Mouse (Mus musculus): ENCODE results near the gene Wdr34. TPM values are rescaled to one million over a fixed set of nuclear protein-coding genes. Genes with fewer than 3 reads are reported as not detected.

The Wdr34 gene
- 73.9 and 79.0 TPM in 2 replicates for polyA plus RNA-seq (2015; fragmentation: Nextera tagmentation; extraction: Ambion mirVana)

GRCm38 (mm10) chr2:30048699-30049388, at the start of gene Wdr34:
TSS of gene Wdr34 (minus strand) at chr2:30048881.
- H3K4me2 ChIP-seq: peak within 1 kb of the TSS; percentile 58
- under 1% methylated on average over 53 of the region's 54 CpGs for WGBS
- H3K27ac ChIP-seq (replicated peaks): peak within 1 kb of the TSS; percentile 97
- H3K4me3 ChIP-seq: peak within 1 kb of the TSS; percentile 79
- peaks cover 2% of the 10 kb centered on the region; the same call in 1 of the 2 replicates for H3K27me3 ChIP-seq
- H3K36me3 ChIP-seq: 0 out of 2 replicates have a peak, but pooled peaks cover 5% of the 10 kb centered on the region
- H3K9ac ChIP-seq: peak within 1 kb of the TSS; percentile 76
- no peaks in the 10 kb centered on the region for H3K9me3 ChIP-seq
- ATAC-seq (ENCODE audit: low FRiP score, low read depth): peak; percentile 96
- peaks cover 12% of the 10 kb centered on the region for H3K4me1 ChIP-seq (replicated peaks)

GRCm38 (mm10) chr2:30095882-30096527, 47.3 kb upstream of the Wdr34 start:
- H3K4me1 ChIP-seq (replicated peaks): peaks cover 23% of the 10 kb centered on the region
- H3K36me3 ChIP-seq: peaks cover 23% of the 10 kb centered on the region
- WGBS: 86% methylated on average over 2 of the region's 2 CpGs
- ATAC-seq (ENCODE audit: low FRiP score, low read depth): no peak
- no peak overlapping the region for H3K4me2 ChIP-seq
- no peak overlapping the region for H3K9ac ChIP-seq
- no peaks in the 10 kb centered on the region for H3K9me3 ChIP-seq
- no peak overlapping the region for H3K27ac ChIP-seq (replicated peaks)
- no peak overlapping the region for H3K4me3 ChIP-seq
- H3K27me3 ChIP-seq: no peaks in the 10 kb centered on the region

DNA sequence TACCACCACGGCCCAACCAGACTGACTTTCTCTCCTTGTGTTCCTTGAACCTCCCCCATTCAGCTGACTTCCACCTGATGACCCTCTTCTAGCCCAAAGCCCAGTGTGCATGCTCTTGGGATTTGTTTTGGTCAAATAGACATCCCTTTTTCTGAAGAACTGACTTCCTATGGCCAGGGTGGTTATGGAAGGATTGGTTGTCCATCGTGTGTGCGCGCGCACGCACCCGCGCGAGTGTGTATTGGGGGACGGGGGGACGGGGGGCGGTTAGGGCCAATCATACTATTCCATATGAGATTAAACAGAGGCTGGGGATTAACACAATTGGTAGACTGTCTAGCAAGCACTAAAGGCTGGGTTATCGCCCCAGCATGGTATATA, 45.5 kb upstream of the Wdr34 start:
- Histone ChIP-seq H3K9ac (peak overlapping the region; percentile 41), H3K27me3 (no peaks in the 10 kb centered on the region), H3K9me3 (no peaks in the 10 kb centered on the region), H3K4me3 (peak overlapping the region; percentile 50), H3K36me3 (peaks cover 14% of the 10 kb centered on the region; the same call in 1 of the 2 replicates), H3K27ac (replicated peaks) (peak overlapping the region; percentile 54), H3K4me2 (peak overlapping the region; percentile 88), H3K4me1 (replicated peaks) (peaks cover 23% of the 10 kb centered on the region)
- no peak for ATAC-seq (ENCODE audit: low FRiP score, low read depth)
- 3% methylated on average over 13 of the region's 13 CpGs for whole genome bisulfite sequencing

DNA sequence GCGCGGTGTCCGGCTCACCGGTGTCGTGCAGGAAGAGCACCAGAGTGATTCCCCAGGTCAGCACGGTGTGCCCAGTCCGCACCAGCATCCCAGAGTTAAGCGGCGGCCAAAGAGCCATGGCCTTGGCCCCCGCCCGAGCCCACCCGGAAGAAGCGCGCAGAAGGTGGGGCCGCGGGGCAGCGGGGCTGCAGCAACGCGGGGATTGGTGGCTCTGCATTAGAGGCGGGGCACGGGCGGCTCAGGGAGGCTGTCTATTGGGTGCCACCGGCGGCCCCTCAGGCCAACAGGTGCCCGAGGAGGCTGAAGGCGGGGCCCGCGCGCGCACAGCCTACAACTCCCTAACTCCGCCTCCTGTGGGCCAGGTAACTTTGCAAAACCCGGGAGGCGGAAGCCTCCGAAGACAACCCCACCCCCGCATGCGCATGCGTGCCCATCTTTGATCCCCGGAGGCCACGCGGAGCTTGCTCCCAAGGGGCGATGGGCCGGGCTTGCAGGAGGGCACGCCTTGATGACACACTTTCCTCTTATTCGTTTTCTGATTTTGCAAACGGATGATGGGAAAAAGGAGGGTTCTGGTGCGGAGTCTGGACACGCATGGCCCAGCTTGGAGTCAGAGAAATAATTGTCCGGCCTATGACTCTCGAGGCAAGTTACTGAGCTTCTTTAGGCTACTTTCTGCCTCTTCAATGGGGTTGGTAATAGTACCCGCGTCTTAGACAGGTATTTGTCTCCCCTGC, 45.0 kb upstream of the Wdr34 start, which contains the start of gene Zdhhc12:
TSS of gene Zdhhc12 (minus strand) at position 178 of the 737 bp plus-strand sequence.
- under 1% methylated on average over 51 of the region's 51 CpGs for WGBS
- peak within 1 kb of the TSS; percentile 50 for H3K4me3 ChIP-seq
- ATAC-seq (ENCODE audit: low FRiP score, low read depth): peak; percentile 96
- peak within 1 kb of the TSS; percentile 54 for H3K27ac ChIP-seq (replicated peaks)
- peak within 1 kb of the TSS; percentile 88 for H3K4me2 ChIP-seq
- peaks cover 9% of the 10 kb centered on the region; the same call in 1 of the 2 replicates for H3K36me3 ChIP-seq
- H3K9me3 ChIP-seq: no peaks in the 10 kb centered on the region
- peaks cover 23% of the 10 kb centered on the region for H3K4me1 ChIP-seq (replicated peaks)
- peak within 1 kb of the TSS; percentile 41 for H3K9ac ChIP-seq
- H3K27me3 ChIP-seq: no peaks in the 10 kb centered on the region

DNA sequence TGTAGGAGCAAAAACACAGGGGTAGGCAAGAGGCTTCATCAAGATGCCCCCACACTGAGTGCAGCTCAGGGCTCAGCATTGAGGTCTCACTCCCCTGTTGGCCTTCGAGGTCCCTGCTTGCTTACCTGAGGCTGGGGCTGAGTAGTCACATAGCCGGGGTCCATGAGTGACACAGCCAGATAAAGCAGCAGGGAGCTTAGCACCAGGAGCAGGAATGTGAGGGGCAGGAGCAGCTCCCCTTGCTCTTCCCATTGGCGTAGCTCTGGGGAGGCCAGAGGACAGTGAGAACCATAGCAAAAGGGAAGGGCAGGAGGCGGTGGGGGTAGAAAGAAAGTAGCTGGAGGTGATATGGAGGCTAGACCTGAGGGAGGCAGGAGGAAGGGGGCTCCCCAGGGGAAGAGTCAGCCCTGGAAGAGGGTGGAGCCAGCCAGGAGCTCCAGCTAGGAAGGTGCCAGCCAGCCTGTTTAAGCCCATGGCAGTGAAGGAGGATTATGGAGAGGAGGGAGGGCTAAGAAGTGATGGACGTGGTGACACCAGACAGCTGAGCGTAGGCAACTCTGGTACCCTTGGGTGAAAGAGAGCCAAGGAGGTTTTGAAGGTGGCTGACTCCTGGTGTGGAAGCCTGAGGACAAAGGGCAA, 43.7 kb upstream of the Wdr34 start:
- Histone ChIP-seq H3K4me3 (peak overlapping the region; percentile 50), H3K36me3 (no peaks in the 10 kb centered on the region; the same call in 1 of the 2 replicates), H3K27ac (replicated peaks) (no peak overlapping the region), H3K9ac (no peak overlapping the region), H3K27me3 (no peaks in the 10 kb centered on the region), H3K9me3 (no peaks in the 10 kb centered on the region), H3K4me1 (replicated peaks) (peaks cover 23% of the 10 kb centered on the region), H3K4me2 (peak overlapping the region; percentile 88)
- ATAC-seq (ENCODE audit: low FRiP score, low read depth): no peak
- WGBS: 60% methylated on average over 6 of the region's 6 CpGs

GRCm38 (mm10) chr2:30091521-30091920, 42.8 kb upstream of the Wdr34 start:
- peaks cover 23% of the 10 kb centered on the region for H3K4me1 ChIP-seq (replicated peaks)
- 97% methylated on average over 12 of the region's 12 CpGs for WGBS
- H3K9ac ChIP-seq: no peak overlapping the region
- no peaks in the 10 kb centered on the region for H3K9me3 ChIP-seq
- H3K36me3 ChIP-seq: no peaks in the 10 kb centered on the region
- no peak for ATAC-seq (ENCODE audit: low FRiP score, low read depth)
- no peak overlapping the region for H3K27ac ChIP-seq (replicated peaks)
- H3K27me3 ChIP-seq: no peaks in the 10 kb centered on the region
- no peak overlapping the region for H3K4me3 ChIP-seq
- no peak overlapping the region for H3K4me2 ChIP-seq

DNA sequence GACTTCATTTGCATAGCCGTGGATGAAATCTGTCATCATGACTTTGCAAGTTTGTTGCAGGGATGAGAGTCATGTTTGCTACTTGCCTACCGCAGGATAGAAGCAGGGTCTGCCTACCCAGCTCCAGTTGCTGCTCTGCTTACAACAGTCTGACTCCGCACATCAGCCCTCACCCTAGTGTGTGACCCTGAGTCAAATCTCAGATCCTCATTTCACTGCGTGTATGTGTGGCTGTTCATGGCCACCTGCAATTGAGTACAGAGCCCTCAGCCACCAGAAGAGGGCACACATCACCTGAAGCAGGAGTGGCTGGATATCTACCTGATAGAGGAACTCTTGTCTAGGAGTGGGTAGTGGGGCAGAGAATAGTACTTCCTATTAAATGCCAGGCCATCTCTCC, 38.6 kb upstream of the Wdr34 start:
- Histone ChIP-seq H3K27ac (replicated peaks) (no peak overlapping the region), H3K9ac (no peak overlapping the region), H3K27me3 (no peaks in the 10 kb centered on the region), H3K4me2 (no peak overlapping the region), H3K4me3 (no peak overlapping the region), H3K9me3 (no peaks in the 10 kb centered on the region), H3K36me3 (no peaks in the 10 kb centered on the region), H3K4me1 (replicated peaks) (peaks cover 5% of the 10 kb centered on the region; the same call in 1 of the 2 replicates)
- 90% methylated on average over 4 of the region's 4 CpGs for WGBS
- ATAC-seq (ENCODE audit: low FRiP score, low read depth): no peak

DNA sequence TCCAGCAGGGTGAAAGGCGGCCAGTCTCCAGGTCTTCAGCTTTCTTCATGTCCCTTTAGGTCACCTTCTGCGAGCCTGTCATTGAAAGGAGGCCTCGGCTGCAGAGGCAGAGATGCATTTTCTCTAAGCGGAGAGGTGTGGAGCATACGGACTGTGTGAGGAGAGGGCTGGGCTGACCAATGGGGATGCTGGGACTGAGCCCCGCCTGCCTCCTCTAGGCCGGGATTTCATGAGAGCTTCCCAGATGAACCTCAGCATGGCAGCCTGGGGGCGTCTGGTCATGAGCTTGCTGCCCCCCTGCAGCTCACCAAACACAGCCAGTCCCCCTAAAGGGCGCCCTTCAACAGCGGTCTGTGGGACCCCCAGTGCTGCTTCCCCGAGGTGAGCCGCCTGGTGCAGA, 36.0 kb upstream of the Wdr34 start:
- H3K9me3 ChIP-seq: no peaks in the 10 kb centered on the region
- H3K4me2 ChIP-seq: peak overlapping the region; percentile 47
- peak; percentile 68; the same call in 1 of the 2 replicates for ATAC-seq (ENCODE audit: low FRiP score, low read depth)
- no peak overlapping the region for H3K27ac ChIP-seq (replicated peaks)
- no peaks in the 10 kb centered on the region for H3K27me3 ChIP-seq
- H3K9ac ChIP-seq: 0 out of 2 replicates have a peak overlapping the region, but pooled peaks have one; percentile 18
- H3K4me1 ChIP-seq (replicated peaks): peaks cover 5% of the 10 kb centered on the region; the same call in 1 of the 2 replicates
- H3K36me3 ChIP-seq: no peaks in the 10 kb centered on the region
- peak overlapping the region; percentile 19 for H3K4me3 ChIP-seq
- WGBS: 16% methylated on average over 12 of the region's 12 CpGs

- peak overlapping the region; percentile 47 for H3K4me2 ChIP-seq
- no peak overlapping the region for H3K9ac ChIP-seq
- no peak overlapping the region for H3K27ac ChIP-seq (replicated peaks)
- 46% methylated on average over 5 of the region's 5 CpGs for WGBS
- H3K9me3 ChIP-seq: no peaks in the 10 kb centered on the region
- H3K36me3 ChIP-seq: no peaks in the 10 kb centered on the region
- no peak for ATAC-seq (ENCODE audit: low FRiP score, low read depth)
- no peaks in the 10 kb centered on the region for H3K27me3 ChIP-seq
- no peak overlapping the region for H3K4me3 ChIP-seq
- H3K4me1 ChIP-seq (replicated peaks): peaks cover 5% of the 10 kb centered on the region; the same call in 1 of the 2 replicates
Observed at GRCm38 (mm10) chr2:30084113-30084512, 35.4 kb upstream of the Wdr34 start.

DNA sequence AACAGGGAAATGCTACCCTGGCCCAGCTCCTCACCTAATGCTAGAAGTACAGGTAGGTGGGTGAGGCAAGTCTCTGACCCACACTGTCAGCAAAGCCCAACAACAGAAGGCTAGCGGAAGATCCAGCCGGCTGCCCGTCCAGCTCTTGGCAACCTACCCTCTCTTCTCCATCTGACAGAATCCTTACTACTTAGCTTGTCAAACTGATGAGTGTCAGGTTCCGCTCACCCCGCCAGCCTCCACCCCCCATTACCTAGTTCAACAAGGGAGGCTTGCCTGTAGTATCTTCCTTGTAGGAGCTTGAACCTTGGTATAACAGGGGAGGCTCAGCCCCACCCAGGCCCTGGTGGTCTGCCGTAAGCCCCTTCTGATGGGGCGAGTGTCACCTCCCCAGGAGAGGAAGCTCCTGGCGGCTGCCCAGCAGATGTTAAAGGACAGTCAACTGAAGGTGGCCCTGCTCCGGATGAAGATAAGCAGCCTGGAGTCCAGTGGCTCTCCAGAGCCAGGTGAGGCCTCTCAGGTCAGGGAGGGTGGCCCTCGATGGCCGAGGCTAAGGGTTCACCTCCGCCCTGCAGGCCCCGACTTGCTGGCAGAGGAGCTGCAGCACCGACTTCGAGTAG, 31.6 kb upstream of the Wdr34 start:
- no peak for ATAC-seq (ENCODE audit: low FRiP score, low read depth)
- H3K27ac ChIP-seq (replicated peaks): no peak overlapping the region
- H3K4me1 ChIP-seq (replicated peaks): peaks cover 20% of the 10 kb centered on the region
- no peaks in the 10 kb centered on the region for H3K27me3 ChIP-seq
- no peaks in the 10 kb centered on the region for H3K36me3 ChIP-seq
- no peaks in the 10 kb centered on the region for H3K9me3 ChIP-seq
- no peak overlapping the region for H3K4me3 ChIP-seq
- no peak overlapping the region for H3K4me2 ChIP-seq
- no peak overlapping the region for H3K9ac ChIP-seq
- WGBS: 91% methylated on average over 15 of the region's 15 CpGs

GRCm38 (mm10) chr2:30078760-30079159, 30.1 kb upstream of the Wdr34 start:
- no peak for ATAC-seq (ENCODE audit: low FRiP score, low read depth)
- Histone ChIP-seq H3K9ac (no peak overlapping the region), H3K27me3 (no peaks in the 10 kb centered on the region), H3K27ac (replicated peaks) (no peak overlapping the region), H3K36me3 (no peaks in the 10 kb centered on the region), H3K9me3 (no peaks in the 10 kb centered on the region), H3K4me2 (no peak overlapping the region), H3K4me1 (replicated peaks) (peaks cover 15% of the 10 kb centered on the region), H3K4me3 (no peak overlapping the region)
- 75% methylated on average over 4 of the region's 4 CpGs for WGBS
